Mouse (Mus musculus) macrophage (primary cell): ENCODE data around the gene Nap1l1. TPM values are rescaled to one million over a fixed set of nuclear protein-coding genes. Genes with fewer than 3 reads are reported as not detected.
"Not testable (repeated sequence)": the region's sequence is repeated elsewhere in the genome, so short reads cannot be mapped to it uniquely, and the experiment has no call there.

ENCODE experiments used
- H3K27ac ChIP-seq: fragments of 350-480 bp; formaldehyde crosslinking; 2 replicates; pipeline ENCODE4 v1.9.0; 2021
- H3K36me3 ChIP-seq: fragments of 350-480 bp; formaldehyde crosslinking; 2 replicates; pipeline ENCODE4 v1.9.0; 2021; ENCODE audit errors: inconsistent target
- H3K4me3 ChIP-seq: fragments of 350-480 bp; formaldehyde crosslinking; 2 replicates; pipeline ENCODE4 v1.9.0; 2021; ENCODE audit errors: inconsistent target
- H3K79me2 ChIP-seq: fragments of 350-480 bp; formaldehyde crosslinking; 2 replicates; pipeline ENCODE4 v1.9.0; 2021; ENCODE audit errors: inconsistent target
- WGBS: methylation state at CpG from one replicate; pipeline ENCODE4 v1.1.7; 2026; ENCODE audit warnings: inconsistent platforms; ENCODE audit not compliant: missing documents; 5-methylcytosine and 5-hydroxymethylcytosine counted together
- polyA plus RNA-seq: library from polyadenylated mRNA; stranded (reverse); fragments of 250-400 nt; gene quantifications from 3 replicates; pipeline ENCODE4 v1.2.4, GENCODE M21; 2018; ENCODE audit warnings: inconsistent platforms
- total RNA-seq, 78 experiments: library from RNA; depleted of rRNA; stranded (reverse); fragments of 250-400 nt; gene quantifications; 1 replicate in 9 of 78; 2 replicates in 24 of 78; 3 replicates in 43 of 78; 4 replicates in 2 of 78; pipeline ENCODE4 v1.2.4; 2018; ENCODE audit warnings: inconsistent platforms in 56 of 78

Gene Nap1l1
- 100 to 1,000 TPM in 6 of 26 experiments, 10 to 100 TPM in 20; 31.0 to 122 (median 62.7) TPM for total RNA-seq (2018; cell fraction: chromatin; rRNA removed)
- 100 to 1,000 TPM in 16 of 26 experiments, 10 to 100 TPM in 10; 81.5 to 151 (median 109) TPM for total RNA-seq (2018; cell fraction: cytosol; rRNA removed)
- total RNA-seq (2018; cell fraction: nucleus; rRNA removed): 100 to 1,000 TPM in 2 of 26 experiments, 10 to 100 TPM in 24; 36.7 to 168 (median 52.9) TPM
- 135 to 333 TPM (median 303 TPM) in 3 replicates for polyA plus RNA-seq

- Histone ChIP-seq H3K27ac (peak within 1 kb of the TSS; percentile 25; the same call in 1 of the 2 replicates), H3K4me3 (peak within 1 kb of the TSS; percentile 56), H3K79me2 (peaks cover 43% of the 10 kb centered on the region), H3K36me3 (no peaks in the 10 kb centered on the region)
- WGBS: 6% methylated on average over 79 of the region's 80 CpGs
Measured at GRCm38 (mm10) chr10:111472686-111473510, at the start of gene Nap1l1. Gene Nap1l1 (plus strand): TSS chr10:111473223.

- no peak overlapping the region for H3K4me3 ChIP-seq
- no peaks in the 10 kb centered on the region for H3K79me2 ChIP-seq
- H3K27ac ChIP-seq: no peak overlapping the region
- WGBS: 93% methylated on average over 1 of the region's 1 CpGs
- H3K36me3 ChIP-seq: no peaks in the 10 kb centered on the region
Measured at GRCm38 (mm10) chr10:111426491-111426890, 46.5 kb upstream of the Nap1l1 start.

GRCm38 (mm10) chr10:111433502-111433901 lies 39.5 kb upstream of the Nap1l1 start:
- no peaks in the 10 kb centered on the region for H3K36me3 ChIP-seq
- no peak overlapping the region for H3K4me3 ChIP-seq
- H3K79me2 ChIP-seq: no peaks in the 10 kb centered on the region
- WGBS: 100% methylated on average over 3 of the region's 3 CpGs
- H3K27ac ChIP-seq: no peak overlapping the region

GRCm38 (mm10) chr10:111441034-111441440 lies 32.0 kb upstream of the Nap1l1 start:
- Histone ChIP-seq H3K36me3 (no peaks in the 10 kb centered on the region), H3K27ac (no peak overlapping the region), H3K4me3 (no peak overlapping the region), H3K79me2 (no peaks in the 10 kb centered on the region)
- WGBS: 50% methylated on average over 3 of the region's 3 CpGs

GRCm38 (mm10) chr10:111444199-111444598 lies 28.8 kb upstream of the Nap1l1 start:
- Histone ChIP-seq H3K79me2 (no peaks in the 10 kb centered on the region), H3K4me3 (no peak overlapping the region), H3K27ac (no peak overlapping the region), H3K36me3 (no peaks in the 10 kb centered on the region)
- WGBS: 89% methylated on average over 9 of the region's 9 CpGs

- peak overlapping the region; percentile 74 for H3K27ac ChIP-seq
- no peak overlapping the region for H3K4me3 ChIP-seq
Measured at GRCm38 (mm10) chr10:111445939-111446671, 26.9 kb upstream of the Nap1l1 start.

GRCm38 (mm10) chr10:111446672-111447008 lies 26.4 kb upstream of the Nap1l1 start:
- peak overlapping the region; percentile 74 for H3K27ac ChIP-seq
- H3K79me2 ChIP-seq, H3K36me3 ChIP-seq, H3K4me3 ChIP-seq: not testable (repeated sequence)
- 93% methylated on average over 2 of the region's 3 CpGs for WGBS

More at GRCm38 (mm10) chr10:111445939-111446671, 26.9 kb upstream of the Nap1l1 start:
- H3K79me2 ChIP-seq: no peaks in the 10 kb centered on the region
- H3K36me3 ChIP-seq: no peaks in the 10 kb centered on the region
- WGBS: 2% methylated on average over 8 of the region's 9 CpGs

GRCm38 (mm10) chr10:111449662-111450061 lies 23.4 kb upstream of the Nap1l1 start:
- not testable (repeated sequence) for H3K27ac ChIP-seq, H3K36me3 ChIP-seq, H3K4me3 ChIP-seq, H3K79me2 ChIP-seq
- 78% methylated on average over 5 of the region's 5 CpGs for WGBS

GRCm38 (mm10) chr10:111451683-111452322 lies 21.2 kb upstream of the Nap1l1 start:
- WGBS: 100% methylated on average over 1 of the region's 1 CpGs
- Histone ChIP-seq H3K27ac (no peak overlapping the region), H3K36me3 (no peaks in the 10 kb centered on the region), H3K79me2 (no peaks in the 10 kb centered on the region), H3K4me3 (no peak overlapping the region)

GRCm38 (mm10) chr10:111452426-111452825 lies 20.6 kb upstream of the Nap1l1 start:
- Histone ChIP-seq H3K79me2 (no peaks in the 10 kb centered on the region), H3K27ac (no peak overlapping the region), H3K36me3 (no peaks in the 10 kb centered on the region), H3K4me3 (no peak overlapping the region)
- 93% methylated on average over 11 of the region's 11 CpGs for WGBS

GRCm38 (mm10) chr10:111454698-111455308 lies 18.2 kb upstream of the Nap1l1 start:
- no peak overlapping the region for H3K4me3 ChIP-seq
- H3K27ac ChIP-seq: no peak overlapping the region
- WGBS: 72% methylated on average over 8 of the region's 8 CpGs
- no peaks in the 10 kb centered on the region for H3K79me2 ChIP-seq
- H3K36me3 ChIP-seq: no peaks in the 10 kb centered on the region

GRCm38 (mm10) chr10:111458088-111458487 lies 14.9 kb upstream of the Nap1l1 start:
- Histone ChIP-seq H3K79me2 (no peaks in the 10 kb centered on the region), H3K36me3 (no peaks in the 10 kb centered on the region), H3K27ac (no peak overlapping the region), H3K4me3 (no peak overlapping the region)
- WGBS: 76% methylated on average over 7 of the region's 7 CpGs

- WGBS: 98% methylated on average over 9 of the region's 9 CpGs
- Histone ChIP-seq H3K36me3 (no peaks in the 10 kb centered on the region), H3K4me3 (no peak overlapping the region), H3K27ac (no peak overlapping the region), H3K79me2 (no peaks in the 10 kb centered on the region)
Measured at GRCm38 (mm10) chr10:111459040-111459439, 14.0 kb upstream of the Nap1l1 start.

- Histone ChIP-seq H3K4me3 (no peak overlapping the region), H3K27ac (no peak overlapping the region), H3K36me3 (no peaks in the 10 kb centered on the region), H3K79me2 (no peaks in the 10 kb centered on the region)
- WGBS: 39% methylated on average over 3 of the region's 3 CpGs
Measured at GRCm38 (mm10) chr10:111459874-111460273, 13.1 kb upstream of the Nap1l1 start.
